Mouse (Mus musculus): ENCODE measurements at regions not wholly inside any gene's neighbourhood (a gene's known extent, or its start where the extent isn't known, plus 50 kb on each side); places are given as distances from the start of the nearest gene placed in this dataset.

DNA sequence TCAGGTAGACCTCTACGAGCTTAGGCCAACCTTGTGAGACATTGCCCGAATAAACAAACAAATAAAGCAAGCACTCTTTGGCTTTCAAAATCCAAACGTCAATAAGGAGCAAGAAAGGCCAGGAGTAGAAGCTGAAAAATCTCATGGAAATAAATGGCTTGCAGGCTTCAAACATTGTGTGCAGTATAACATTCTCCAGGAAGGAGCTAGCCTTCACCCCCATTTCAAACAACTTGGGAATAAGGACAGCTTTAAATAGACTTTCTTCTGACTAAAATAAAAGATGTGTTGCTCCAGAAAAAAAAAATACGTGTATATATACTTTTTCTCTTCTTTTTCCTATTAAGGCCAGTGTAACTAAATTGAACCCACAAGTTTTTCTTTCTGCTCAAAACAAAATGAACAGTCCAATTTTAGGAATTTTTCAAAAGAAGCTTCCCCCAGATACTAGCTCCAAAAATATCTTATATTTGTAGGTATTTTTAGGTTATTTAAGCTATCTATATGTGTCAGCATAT lies 196.2 kb upstream of the Arpp21 start:
- TF ChIP-seq POLR2A (IDR thresholded peaks at IDR 0.05; ENCODE audit: insufficient read length, low read depth) (no peak), REST (IDR thresholded peaks at IDR 0.05; ENCODE audit: insufficient read depth, insufficient read length) (no peak), E2F4 (IDR thresholded peaks at IDR 0.05; ENCODE audit: insufficient read depth) (no peak), MAX (IDR thresholded peaks at IDR 0.05; ENCODE audit: low read depth) (no peak), TCF3 (IDR thresholded peaks at IDR 0.05; ENCODE audit: insufficient read length, low read depth) (no peak), SRF (IDR thresholded peaks at IDR 0.05; ENCODE audit: control insufficient read depth, insufficient read length, low read depth) (no peak), POLR2AphosphoS2 (IDR thresholded peaks at IDR 0.05; ENCODE audit: insufficient read length, low read depth) (no peak), MYOG (IDR thresholded peaks at IDR 0.05; ENCODE audit: control insufficient read depth in 1 of 3, insufficient read depth in 1 of 3, insufficient read length in 2 of 3, low read depth in 2 of 3) (no peak), MYOD1 (IDR thresholded peaks at IDR 0.05; ENCODE audit: control insufficient read depth in 1 of 3, insufficient read length in 2 of 3, low read depth in 2 of 3) (no peak), TCF12 (IDR thresholded peaks at IDR 0.05; ENCODE audit: insufficient read depth, poor library complexity, severe bottlenecking) (no peak), USF1 (IDR thresholded peaks at IDR 0.05; ENCODE audit: low read depth) (no peak), CEBPB (IDR thresholded peaks at IDR 0.05; ENCODE audit: insufficient read depth, poor library complexity, severe bottlenecking) (no peak)
- Histone ChIP-seq H3ac (ENCODE audit: control insufficient read depth, insufficient read length) (no peak overlapping the region), H3K27me3 (ENCODE audit: control insufficient read depth, insufficient read depth, insufficient read length) (no peaks in the 10 kb centered on the region), H3K79me2 (ENCODE audit: control insufficient read depth, insufficient read depth) (no peaks in the 10 kb centered on the region), H3K4me3 (no peak overlapping the region), H3K36me3 (ENCODE audit: control insufficient read depth, insufficient read depth) (no peaks in the 10 kb centered on the region), H3K4me2 (ENCODE audit: low read depth) (no peak overlapping the region)

- Histone ChIP-seq H3K79me2 (ENCODE audit: control insufficient read depth, insufficient read depth) (no peaks in the 10 kb centered on the region), H3K4me3 (no peak overlapping the region), H3K27me3 (ENCODE audit: control insufficient read depth, insufficient read depth, insufficient read length) (no peaks in the 10 kb centered on the region), H3ac (ENCODE audit: control insufficient read depth, insufficient read length) (no peak overlapping the region), H3K36me3 (ENCODE audit: control insufficient read depth, insufficient read depth) (no peaks in the 10 kb centered on the region), H3K4me2 (ENCODE audit: low read depth) (no peak overlapping the region)
- TF ChIP-seq E2F4 (IDR thresholded peaks at IDR 0.05; ENCODE audit: insufficient read depth) (no peak), TCF12 (IDR thresholded peaks at IDR 0.05; ENCODE audit: insufficient read depth, poor library complexity, severe bottlenecking) (no peak), POLR2A (IDR thresholded peaks at IDR 0.05; ENCODE audit: insufficient read length, low read depth) (no peak), MYOG (IDR thresholded peaks at IDR 0.05; ENCODE audit: control insufficient read depth in 1 of 3, insufficient read depth in 1 of 3, insufficient read length in 2 of 3, low read depth in 2 of 3) (no peak), REST (IDR thresholded peaks at IDR 0.05; ENCODE audit: insufficient read depth, insufficient read length) (no peak), TCF3 (IDR thresholded peaks at IDR 0.05; ENCODE audit: insufficient read length, low read depth) (no peak), MAX (IDR thresholded peaks at IDR 0.05; ENCODE audit: low read depth) (no peak), CEBPB (IDR thresholded peaks at IDR 0.05; ENCODE audit: insufficient read depth, poor library complexity, severe bottlenecking) (no peak), POLR2AphosphoS2 (IDR thresholded peaks at IDR 0.05; ENCODE audit: insufficient read length, low read depth) (no peak), MYOD1 (IDR thresholded peaks at IDR 0.05; ENCODE audit: control insufficient read depth in 1 of 3, insufficient read length in 2 of 3, low read depth in 2 of 3) (no peak), USF1 (IDR thresholded peaks at IDR 0.05; ENCODE audit: low read depth) (no peak), SRF (IDR thresholded peaks at IDR 0.05; ENCODE audit: control insufficient read depth, insufficient read length, low read depth) (no peak)
Observed at GRCm38 (mm10) chr9:112429196-112429595, 193.5 kb upstream of the Arpp21 start.

DNA sequence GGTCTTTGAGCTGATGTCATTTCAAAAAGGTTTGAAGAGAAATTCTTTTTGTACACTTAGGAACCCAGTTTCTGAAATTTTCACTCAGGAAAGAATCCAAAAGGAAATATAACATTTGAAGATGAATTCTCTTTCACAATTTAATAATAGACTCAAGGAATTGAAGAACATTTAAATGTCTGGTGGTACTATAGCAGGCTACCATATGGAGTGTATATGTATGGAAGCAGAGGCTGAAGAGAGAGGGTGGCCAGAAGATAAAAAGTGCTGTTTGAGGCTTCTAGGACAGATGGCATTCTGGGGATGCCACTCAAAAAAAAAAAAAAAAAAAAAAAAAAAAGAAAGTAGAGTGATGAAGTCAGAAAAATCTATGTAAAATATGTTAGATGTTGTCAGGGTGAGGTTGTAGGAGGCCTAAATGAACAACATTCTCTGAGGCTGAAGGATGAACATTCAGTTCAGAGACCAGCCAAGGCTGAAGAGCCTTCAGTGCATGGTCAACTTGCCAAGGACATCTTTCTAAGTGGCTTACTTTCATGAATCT lies 170.1 kb upstream of the Arpp21 start:
- Histone ChIP-seq H3K36me3 (ENCODE audit: control insufficient read depth, insufficient read depth) (no peaks in the 10 kb centered on the region), H3K27me3 (ENCODE audit: control insufficient read depth, insufficient read depth, insufficient read length) (no peaks in the 10 kb centered on the region), H3K4me3 (no peak overlapping the region), H3K79me2 (ENCODE audit: control insufficient read depth, insufficient read depth) (no peaks in the 10 kb centered on the region), H3K4me2 (ENCODE audit: low read depth) (no peak overlapping the region), H3ac (ENCODE audit: control insufficient read depth, insufficient read length) (no peak overlapping the region)
- TF ChIP-seq MYOD1 (IDR thresholded peaks at IDR 0.05; ENCODE audit: control insufficient read depth in 1 of 3, insufficient read length in 2 of 3, low read depth in 2 of 3) = no peak
- TF ChIP-seq USF1 (IDR thresholded peaks at IDR 0.05; ENCODE audit: low read depth) = no peak
- TF ChIP-seq CEBPB (IDR thresholded peaks at IDR 0.05; ENCODE audit: insufficient read depth, poor library complexity, severe bottlenecking) = no peak
- no peak for TF ChIP-seq REST (IDR thresholded peaks at IDR 0.05; ENCODE audit: insufficient read depth, insufficient read length)
- TF ChIP-seq TCF3 (IDR thresholded peaks at IDR 0.05; ENCODE audit: insufficient read length, low read depth) = no peak

GRCm38 (mm10) chr9:112370746-112371145 lies 135.0 kb upstream of the Arpp21 start:
- H3K79me2 ChIP-seq (ENCODE audit: control insufficient read depth, insufficient read depth) = no peaks in the 10 kb centered on the region
- no peaks in the 10 kb centered on the region for H3K36me3 ChIP-seq (ENCODE audit: control insufficient read depth, insufficient read depth)
- no peak overlapping the region for H3ac ChIP-seq (ENCODE audit: control insufficient read depth, insufficient read length)
- TF ChIP-seq TCF12 (IDR thresholded peaks at IDR 0.05; ENCODE audit: insufficient read depth, poor library complexity, severe bottlenecking) (no peak), MYOD1 (IDR thresholded peaks at IDR 0.05; ENCODE audit: control insufficient read depth in 1 of 3, insufficient read length in 2 of 3, low read depth in 2 of 3) (no peak), USF1 (IDR thresholded peaks at IDR 0.05; ENCODE audit: low read depth) (no peak), MYOG (IDR thresholded peaks at IDR 0.05; ENCODE audit: control insufficient read depth in 1 of 3, insufficient read depth in 1 of 3, insufficient read length in 2 of 3, low read depth in 2 of 3) (no peak), SRF (IDR thresholded peaks at IDR 0.05; ENCODE audit: control insufficient read depth, insufficient read length, low read depth) (no peak), MAX (IDR thresholded peaks at IDR 0.05; ENCODE audit: low read depth) (no peak), E2F4 (IDR thresholded peaks at IDR 0.05; ENCODE audit: insufficient read depth) (no peak), CEBPB (IDR thresholded peaks at IDR 0.05; ENCODE audit: insufficient read depth, poor library complexity, severe bottlenecking) (no peak)
- no peaks in the 10 kb centered on the region for H3K27me3 ChIP-seq (ENCODE audit: control insufficient read depth, insufficient read depth, insufficient read length)
- H3K4me3 ChIP-seq = no peak overlapping the region
- no peak overlapping the region for H3K4me2 ChIP-seq (ENCODE audit: low read depth)

DNA sequence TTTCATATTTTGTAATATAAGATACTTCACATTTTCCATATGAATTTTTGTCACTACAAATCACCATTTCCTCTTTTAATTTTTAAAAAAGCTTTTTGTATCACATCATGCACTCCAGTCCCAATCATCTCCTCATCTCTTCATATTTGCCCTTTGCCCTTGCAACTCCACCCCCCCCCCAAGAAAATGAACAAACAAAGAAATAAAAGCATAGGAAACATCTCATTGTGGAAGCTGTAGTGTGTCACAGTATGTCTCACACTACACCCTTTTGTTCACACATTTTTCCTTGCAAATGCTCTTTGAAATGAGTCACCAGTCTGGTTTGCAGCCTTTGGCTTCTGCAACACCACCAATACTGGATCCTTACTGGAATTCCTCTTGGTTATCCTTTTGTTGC lies 131.6 kb upstream of the Arpp21 start:
- Histone ChIP-seq H3K27me3 (ENCODE audit: control insufficient read depth, insufficient read depth, insufficient read length) (no peaks in the 10 kb centered on the region), H3ac (ENCODE audit: control insufficient read depth, insufficient read length) (no peak overlapping the region), H3K79me2 (ENCODE audit: control insufficient read depth, insufficient read depth) (no peaks in the 10 kb centered on the region), H3K4me2 (ENCODE audit: low read depth) (no peak overlapping the region), H3K36me3 (ENCODE audit: control insufficient read depth, insufficient read depth) (no peaks in the 10 kb centered on the region), H3K4me3 (no peak overlapping the region)
- TF ChIP-seq SRF (IDR thresholded peaks at IDR 0.05; ENCODE audit: control insufficient read depth, insufficient read length, low read depth) = no peak
- TF ChIP-seq TCF12 (IDR thresholded peaks at IDR 0.05; ENCODE audit: insufficient read depth, poor library complexity, severe bottlenecking) = no peak
- no peak for TF ChIP-seq MAX (IDR thresholded peaks at IDR 0.05; ENCODE audit: low read depth)
- TF ChIP-seq MYOG (IDR thresholded peaks at IDR 0.05; ENCODE audit: control insufficient read depth in 1 of 3, insufficient read depth in 1 of 3, insufficient read length in 2 of 3, low read depth in 2 of 3) = no peak
- TF ChIP-seq POLR2AphosphoS2 (IDR thresholded peaks at IDR 0.05; ENCODE audit: insufficient read length, low read depth) = no peak
- TF ChIP-seq POLR2A (IDR thresholded peaks at IDR 0.05; ENCODE audit: insufficient read length, low read depth) = no peak
- TF ChIP-seq CEBPB (IDR thresholded peaks at IDR 0.05; ENCODE audit: insufficient read depth, poor library complexity, severe bottlenecking) = no peak
- no peak for TF ChIP-seq USF1 (IDR thresholded peaks at IDR 0.05; ENCODE audit: low read depth)
- no peak for TF ChIP-seq TCF3 (IDR thresholded peaks at IDR 0.05; ENCODE audit: insufficient read length, low read depth)
- TF ChIP-seq E2F4 (IDR thresholded peaks at IDR 0.05; ENCODE audit: insufficient read depth) = no peak
- no peak for TF ChIP-seq REST (IDR thresholded peaks at IDR 0.05; ENCODE audit: insufficient read depth, insufficient read length)

Measured in myocyte (in vitro differentiated cells).